Mouse (Mus musculus) gastrocnemius, postnatal 4 days (tissue): ENCODE measurements around the gene Gm16485. TPM values are rescaled to one million over a fixed set of nuclear protein-coding genes. Genes with fewer than 3 reads are reported as not detected.

Experiments
- DNase-seq, 2 experiments: peaks; one replicate each; pipeline ENCODE4 v3.0.0; 2021 to 2022; ENCODE audit warnings: low spot score in 2 of 2, mixed read lengths in 2 of 2
- long read RNA-seq, 2 experiments: library from polyadenylated mRNA; stranded (forward); transcript quantifications; one replicate each; pipeline ENCODE4 v2.0.0; 2021
- total RNA-seq, 2 experiments: library from RNA; stranded (reverse); gene quantifications; 2 replicates each; pipeline ENCODE4 v1.2.3; 2021

Gm16485 gene
- total RNA-seq, result under 1 TPM in 1 of 2 experiments, not detected in 1; 0.05 TPM
- long read RNA-seq, experiment 1, result 0 reads
- long read RNA-seq, experiment 2, result 0 reads

- no peak for DNase-seq
These were observed at the start of gene Gm16485 for GRCm38 (mm10) chr9:8971491-8971890. Gene Gm16485 (plus strand): TSS chr9:8971791.

- no peak for DNase-seq
These were observed 44.0 kb upstream of the Gm16485 start for GRCm38 (mm10) chr9:8927561-8927960.

- DNase-seq, result no peak
These were observed 33.8 kb upstream of the Gm16485 start for GRCm38 (mm10) chr9:8937753-8938152.

GRCm38 (mm10) chr9:8953306-8953705, 18.3 kb upstream of the Gm16485 start:
- DNase-seq, result no peak

- no peak for DNase-seq
These were observed 7.0 kb upstream of the Gm16485 start for GRCm38 (mm10) chr9:8964512-8965133.

GRCm38 (mm10) chr9:8970240-8970639, 1.4 kb upstream of the Gm16485 start:
- DNase-seq, result peak; percentile 28 to 58

- no peak for DNase-seq
These were observed 6.2 kb downstream of the Gm16485 start for GRCm38 (mm10) chr9:8977775-8978174.

GRCm38 (mm10) chr9:8982315-8982714, 10.7 kb downstream of the Gm16485 start:
- no peak for DNase-seq

- DNase-seq, result no peak
These were observed 24.9 kb downstream of the Gm16485 start for GRCm38 (mm10) chr9:8996494-8996893.

GRCm38 (mm10) chr9:9001170-9001569, 29.6 kb downstream of the Gm16485 start:
- no peak for DNase-seq

GRCm38 (mm10) chr9:9015108-9015507, 43.5 kb downstream of the Gm16485 start:
- DNase-seq, result no peak

Other genes with a start within 250 kb of the Gm16485 start
- gene Pgr, start 72.0 kb upstream of the Gm16485 start, total RNA-seq, result under 1 TPM; 0.22 to 0.29 TPM